Mouse (Mus musculus): Measurements from ENCODE around the gene Fstl4.

GRCm38 (mm10) chr11:52721087-52721486 is 43.3 kb upstream of the Fstl4 start:
- TF ChIP-seq CTCF (IDR thresholded peaks at IDR 0.05; ENCODE audit: low read depth, low read length) (no peak), POLR2A (IDR thresholded peaks at IDR 0.05; ENCODE audit: extremely low read depth, insufficient read depth, low read length) (no peak)

Data from liver, adult 2 months (tissue).